Mouse (Mus musculus) hindbrain, embryonic 12.5 days (tissue): ENCODE results near the gene Pard6b. TPM values are rescaled to one million over a fixed set of nuclear protein-coding genes. Genes with fewer than 3 reads are reported as not detected.
"Not testable (repeated sequence)": the region's sequence is repeated elsewhere in the genome, so short reads cannot be mapped to it uniquely, and the experiment has no call there.

Source experiments
- ATAC-seq: fragments of 200-750 bp; cut with Nextera tagmentation; 2 replicates; pipeline ENCODE4 v1.8.0; 2017; ENCODE audit warnings: moderate TSS enrichment; ENCODE audit not compliant: low FRiP score
- H3K27ac ChIP-seq: fragments of 300-500 bp; sonication (generic); 2 replicates; pipeline ENCODE4 v1.5.1; 2016; ENCODE audit warnings: mild to moderate bottlenecking
- H3K27me3 ChIP-seq: fragments of 300-500 bp; sonication (generic); 2 replicates; pipeline ENCODE4 v1.6.1; 2016; ENCODE audit warnings: mild to moderate bottlenecking
- H3K36me3 ChIP-seq: fragments of 300-500 bp; sonication (generic); 2 replicates; pipeline ENCODE4 v1.6.1; 2016; ENCODE audit warnings: mild to moderate bottlenecking
- H3K4me1 ChIP-seq: fragments of 300-500 bp; sonication (generic); 2 replicates; pipeline ENCODE4 v1.6.1; 2016
- H3K4me2 ChIP-seq: fragments of 300-500 bp; sonication (generic); replicated peaks from 2 replicates; pipeline ENCODE4 v1.6.1; 2016; ENCODE audit warnings: mild to moderate bottlenecking
- H3K4me3 ChIP-seq: fragments of 300-500 bp; sonication (generic); 2 replicates; pipeline ENCODE4 v1.5.1; 2016; ENCODE audit warnings: mild to moderate bottlenecking
- H3K9ac ChIP-seq: fragments of 300-500 bp; sonication (generic); 2 replicates; pipeline ENCODE4 v1.6.1; 2016; ENCODE audit warnings: mild to moderate bottlenecking, moderate library complexity
- H3K9me3 ChIP-seq: fragments of 300-500 bp; sonication (generic); replicated peaks from 2 replicates; pipeline ENCODE4 v1.6.1; 2016; ENCODE audit warnings: mild to moderate bottlenecking
- whole genome bisulfite sequencing: fragments of 180-500 bp; shearing (Covaris S2); methylation state at CpG from one replicate; pipeline ENCODE4 v1.1.7; 2016; 5-methylcytosine and 5-hydroxymethylcytosine counted together
- polyA plus RNA-seq: library from polyadenylated mRNA; unstranded; fragments of >200 nt; fragmentation: Nextera tagmentation; extraction: Ambion mirVana; gene quantifications from 2 replicates; pipeline ENCODE4 v1.2.1, GENCODE M21; 2016

The Pard6b gene
- polyA plus RNA-seq, 1 experiment from 2014 or later = 9.6 TPM

DNA sequence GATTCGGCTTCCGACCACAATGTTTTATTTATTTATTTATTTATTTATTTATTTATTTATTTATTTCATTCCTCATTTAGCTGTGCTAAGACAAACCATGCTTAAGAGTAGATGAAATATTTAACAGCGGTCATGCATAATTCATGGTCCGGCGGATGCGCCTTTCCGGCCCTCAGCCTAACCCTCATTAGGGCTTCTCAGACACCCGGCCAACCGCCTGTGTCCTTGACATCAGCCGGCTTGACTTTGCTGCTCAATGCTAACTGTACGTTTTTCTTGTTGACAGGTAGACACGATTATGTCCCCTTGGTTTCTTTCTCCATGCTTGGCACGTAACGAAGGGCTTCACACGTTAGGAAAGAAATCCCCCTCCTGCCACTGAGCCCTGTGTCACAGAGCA lies 26.6 kb downstream of the Pard6b start:
- Histone ChIP-seq H3K4me2 (no peak overlapping the region), H3K9ac (no peak overlapping the region), H3K36me3 (no peaks in the 10 kb centered on the region), H3K27me3 (no peaks in the 10 kb centered on the region), H3K27ac (peak overlapping the region; percentile 77), H3K4me1 (peaks cover 11% of the 10 kb centered on the region), H3K4me3 (no peak overlapping the region), H3K9me3 (no peaks in the 10 kb centered on the region)
- WGBS = 68% methylated on average over 15 of the region's 15 CpGs
- ATAC-seq = peak; percentile 58; the same call in 1 of the 2 replicates

GRCm38 (mm10) chr2:168107901-168108300 lies 27.1 kb downstream of the Pard6b start:
- WGBS = 91% methylated on average over 6 of the region's 6 CpGs
- H3K9me3 ChIP-seq, H3K27me3 ChIP-seq, H3K36me3 ChIP-seq, H3K4me3 ChIP-seq, H3K9ac ChIP-seq, ATAC-seq, H3K4me2 ChIP-seq: not testable (repeated sequence)
- Histone ChIP-seq H3K27ac (peak overlapping the region; percentile 40; the same call in 1 of the 2 replicates), H3K4me1 (peaks cover 11% of the 10 kb centered on the region)

DNA sequence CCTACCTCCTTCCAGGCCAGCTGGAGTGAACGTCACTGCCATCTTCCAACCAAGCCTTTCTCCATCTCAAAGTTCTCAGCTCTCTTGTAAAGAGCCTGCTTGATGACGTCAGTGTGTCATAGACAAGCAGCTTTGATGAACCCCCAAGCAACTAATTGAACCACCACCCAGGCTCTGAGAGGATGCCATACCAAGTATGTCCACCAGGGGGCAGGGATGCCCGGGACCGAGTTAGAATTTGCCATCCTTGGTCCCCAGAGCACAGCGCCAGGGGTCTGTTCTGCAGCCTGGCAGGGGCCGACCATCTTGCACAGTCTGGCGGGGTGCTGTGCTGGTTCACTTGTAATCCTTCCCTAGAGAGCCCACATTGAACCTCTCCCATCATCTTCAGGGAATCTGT lies 31.1 kb downstream of the Pard6b start:
- H3K27me3 ChIP-seq = no peaks in the 10 kb centered on the region
- no peak overlapping the region for H3K9ac ChIP-seq
- H3K9me3 ChIP-seq = no peaks in the 10 kb centered on the region
- 11% methylated on average over 7 of the region's 7 CpGs for WGBS
- H3K4me1 ChIP-seq = peaks cover 26% of the 10 kb centered on the region
- no peak for ATAC-seq
- no peaks in the 10 kb centered on the region for H3K36me3 ChIP-seq
- H3K27ac ChIP-seq = no peak overlapping the region
- H3K4me3 ChIP-seq = no peak overlapping the region
- H3K4me2 ChIP-seq = no peak overlapping the region

- no peak overlapping the region for H3K27ac ChIP-seq
- no peak overlapping the region for H3K4me3 ChIP-seq
- 81% methylated on average over 9 of the region's 9 CpGs for WGBS
- H3K4me1 ChIP-seq = peaks cover 29% of the 10 kb centered on the region
- peaks cover 7% of the 10 kb centered on the region; the same call in 1 of the 2 replicates for H3K27me3 ChIP-seq
- H3K4me2 ChIP-seq = no peak overlapping the region
- H3K36me3 ChIP-seq = no peaks in the 10 kb centered on the region
- no peaks in the 10 kb centered on the region for H3K9me3 ChIP-seq
- H3K9ac ChIP-seq = no peak overlapping the region
- no peak for ATAC-seq
Measured at GRCm38 (mm10) chr2:168113263-168113662, 32.5 kb downstream of the Pard6b start.

GRCm38 (mm10) chr2:168113692-168114091 lies 32.9 kb downstream of the Pard6b start:
- 76% methylated on average over 5 of the region's 5 CpGs for WGBS
- Histone ChIP-seq H3K9me3 (no peaks in the 10 kb centered on the region), H3K9ac (no peak overlapping the region), H3K27me3 (peaks cover 7% of the 10 kb centered on the region; the same call in 1 of the 2 replicates), H3K4me1 (peaks cover 29% of the 10 kb centered on the region), H3K36me3 (no peaks in the 10 kb centered on the region), H3K27ac (no peak overlapping the region), H3K4me3 (no peak overlapping the region), H3K4me2 (no peak overlapping the region)
- ATAC-seq = no peak

DNA sequence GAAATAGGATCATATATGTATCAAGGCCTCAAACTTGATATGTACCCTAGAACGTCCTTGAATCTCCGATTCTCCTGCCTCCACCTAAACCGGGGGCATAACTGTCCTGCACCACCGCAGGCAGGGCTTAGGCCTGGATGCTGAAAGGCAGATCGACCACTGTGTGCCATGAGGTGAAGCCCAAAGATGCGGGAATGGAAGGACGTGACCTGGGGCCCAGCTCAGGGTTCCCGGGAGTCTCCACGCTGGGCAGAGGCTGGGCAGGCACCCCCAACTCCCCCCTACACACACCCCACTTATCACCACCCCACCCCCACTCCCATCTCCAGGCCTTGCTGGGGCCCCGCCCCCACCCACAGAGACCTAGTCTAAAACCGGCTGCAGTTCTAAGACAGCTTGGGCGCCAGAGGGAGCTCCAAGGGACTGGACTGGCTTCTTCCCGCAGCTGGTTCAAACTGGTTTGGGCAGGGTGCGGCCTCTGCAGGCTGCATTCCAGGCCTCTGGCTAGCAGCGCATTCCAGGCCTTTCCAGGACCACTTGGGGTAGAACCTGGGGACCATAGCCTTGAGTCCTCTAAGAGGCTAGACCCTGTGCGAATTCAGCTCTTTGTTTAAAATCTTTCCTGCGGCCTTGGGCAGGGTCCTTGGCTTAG lies 34.0 kb downstream of the Pard6b start:
- H3K4me3 ChIP-seq = no peak overlapping the region
- no peaks in the 10 kb centered on the region for H3K36me3 ChIP-seq
- no peak overlapping the region for H3K9ac ChIP-seq
- peaks cover 10% of the 10 kb centered on the region; the same call in 1 of the 2 replicates for H3K27me3 ChIP-seq
- WGBS = 18% methylated on average over 17 of the region's 17 CpGs
- H3K4me1 ChIP-seq = peaks cover 29% of the 10 kb centered on the region
- no peaks in the 10 kb centered on the region for H3K9me3 ChIP-seq
- no peak overlapping the region for H3K27ac ChIP-seq
- H3K4me2 ChIP-seq = no peak overlapping the region
- peak; percentile 66 for ATAC-seq

GRCm38 (mm10) chr2:168115826-168116225 lies 35.0 kb downstream of the Pard6b start:
- Histone ChIP-seq H3K27ac (no peak overlapping the region), H3K4me2 (no peak overlapping the region), H3K27me3 (peaks cover 10% of the 10 kb centered on the region; the same call in 1 of the 2 replicates), H3K4me3 (no peak overlapping the region), H3K9me3 (no peaks in the 10 kb centered on the region), H3K36me3 (no peaks in the 10 kb centered on the region), H3K4me1 (peaks cover 29% of the 10 kb centered on the region), H3K9ac (peak overlapping the region; percentile 13; the same call in 1 of the 2 replicates)
- 79% methylated on average over 3 of the region's 3 CpGs for WGBS
- ATAC-seq = no peak

DNA sequence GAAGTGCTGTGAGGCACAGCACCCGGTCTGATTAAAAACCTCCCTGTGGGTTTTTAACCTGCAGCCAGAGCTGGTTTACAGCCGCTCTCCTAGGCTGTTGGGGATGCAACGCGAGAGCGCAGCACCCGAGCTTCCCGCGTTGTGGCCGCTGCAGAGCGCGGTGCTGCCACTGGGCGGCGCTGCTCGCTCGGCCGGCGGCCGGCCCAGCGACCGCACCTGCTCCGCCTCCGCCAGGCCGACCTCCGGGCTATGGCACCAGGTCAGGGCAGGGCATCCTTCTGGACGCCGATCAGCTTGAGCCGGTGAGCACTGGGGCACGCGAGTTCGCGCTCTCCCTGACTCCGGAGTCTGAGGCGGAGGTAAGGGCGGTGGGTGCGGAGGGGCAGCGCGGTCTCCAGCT lies 36.3 kb downstream of the Pard6b start:
- peak overlapping the region; percentile 50 for H3K9ac ChIP-seq
- peaks cover 29% of the 10 kb centered on the region for H3K4me1 ChIP-seq
- H3K4me3 ChIP-seq = peak overlapping the region; percentile 33
- under 1% methylated on average over 37 of the region's 37 CpGs for WGBS
- H3K36me3 ChIP-seq = no peaks in the 10 kb centered on the region
- peak overlapping the region; percentile 56 for H3K4me2 ChIP-seq
- no peak overlapping the region for H3K27ac ChIP-seq
- ATAC-seq = peak; percentile 42; the same call in 1 of the 2 replicates
- H3K9me3 ChIP-seq = no peaks in the 10 kb centered on the region
- H3K27me3 ChIP-seq = peaks cover 10% of the 10 kb centered on the region; the same call in 1 of the 2 replicates

DNA sequence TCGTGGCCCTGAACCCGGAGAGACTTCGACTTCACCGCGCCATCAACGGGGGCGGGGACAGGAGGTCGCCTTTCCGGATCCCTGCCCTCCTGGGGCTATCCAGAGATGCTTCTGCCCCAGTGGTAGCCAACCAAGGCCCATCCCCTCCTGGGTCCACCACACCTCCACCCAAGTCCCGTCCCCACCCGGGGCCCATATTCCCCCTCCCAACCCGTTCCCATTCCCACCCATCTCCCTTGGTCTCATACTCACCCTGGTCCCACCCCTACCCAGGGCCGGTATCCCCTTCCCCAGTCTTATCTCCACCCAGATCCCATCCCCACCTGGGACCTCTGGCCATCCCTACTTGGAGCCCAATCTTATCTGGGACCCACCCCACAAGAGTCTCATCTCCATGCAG lies 36.7 kb downstream of the Pard6b start:
- H3K4me2 ChIP-seq = peak overlapping the region; percentile 56
- H3K9me3 ChIP-seq = no peaks in the 10 kb centered on the region
- peak; percentile 41; the same call in 1 of the 2 replicates for ATAC-seq
- peak overlapping the region; percentile 50 for H3K9ac ChIP-seq
- H3K36me3 ChIP-seq = no peaks in the 10 kb centered on the region
- no peak overlapping the region for H3K27ac ChIP-seq
- H3K4me3 ChIP-seq = peak overlapping the region; percentile 33
- H3K4me1 ChIP-seq = peaks cover 29% of the 10 kb centered on the region
- peaks cover 10% of the 10 kb centered on the region; the same call in 1 of the 2 replicates for H3K27me3 ChIP-seq
- WGBS = 6% methylated on average over 13 of the region's 13 CpGs

GRCm38 (mm10) chr2:168117967-168118366 lies 37.2 kb downstream of the Pard6b start:
- H3K4me2 ChIP-seq = no peak overlapping the region
- H3K27ac ChIP-seq = no peak overlapping the region
- peak overlapping the region; percentile 33; the same call in 1 of the 2 replicates for H3K4me3 ChIP-seq
- H3K9ac ChIP-seq = no peak overlapping the region
- no peaks in the 10 kb centered on the region for H3K9me3 ChIP-seq
- 50% methylated on average over 15 of the region's 16 CpGs for WGBS
- peaks cover 29% of the 10 kb centered on the region for H3K4me1 ChIP-seq
- peaks cover 10% of the 10 kb centered on the region; the same call in 1 of the 2 replicates for H3K27me3 ChIP-seq
- ATAC-seq = no peak
- no peaks in the 10 kb centered on the region for H3K36me3 ChIP-seq

- 80% methylated on average over 3 of the region's 3 CpGs for WGBS
- Histone ChIP-seq H3K9ac (no peak overlapping the region), H3K4me1 (peaks cover 27% of the 10 kb centered on the region), H3K27me3 (peaks cover 10% of the 10 kb centered on the region; the same call in 1 of the 2 replicates), H3K4me3 (no peak overlapping the region), H3K36me3 (no peaks in the 10 kb centered on the region), H3K4me2 (no peak overlapping the region), H3K27ac (no peak overlapping the region), H3K9me3 (no peaks in the 10 kb centered on the region)
- no peak for ATAC-seq
Measured at GRCm38 (mm10) chr2:168118456-168118855, 37.7 kb downstream of the Pard6b start.

DNA sequence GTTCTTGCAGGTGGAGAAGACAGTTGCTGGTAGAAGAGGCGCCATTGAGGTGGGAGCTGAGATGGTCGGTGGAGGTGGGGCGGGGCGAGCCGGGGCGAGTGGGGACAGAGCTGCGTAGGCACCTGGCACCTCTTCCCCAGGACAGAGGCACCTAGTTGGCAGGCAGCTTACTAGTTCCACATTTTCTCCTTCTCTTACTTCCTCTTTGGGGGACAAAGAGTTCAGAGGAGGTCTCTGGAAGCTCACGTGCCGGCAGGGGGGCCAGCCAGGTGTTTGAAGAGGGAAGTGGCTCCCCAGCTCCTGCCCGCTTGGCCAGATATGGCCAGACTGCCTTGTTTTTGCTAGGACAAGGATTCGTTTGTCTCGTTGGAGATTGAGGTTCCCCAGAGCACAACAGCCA lies 38.3 kb downstream of the Pard6b start:
- H3K27me3 ChIP-seq = peaks cover 12% of the 10 kb centered on the region
- H3K9ac ChIP-seq = no peak overlapping the region
- no peak overlapping the region for H3K4me3 ChIP-seq
- ATAC-seq = no peak
- 84% methylated on average over 12 of the region's 12 CpGs for WGBS
- H3K4me1 ChIP-seq = peaks cover 27% of the 10 kb centered on the region
- H3K36me3 ChIP-seq = no peaks in the 10 kb centered on the region
- H3K27ac ChIP-seq = no peak overlapping the region
- H3K4me2 ChIP-seq = no peak overlapping the region
- no peaks in the 10 kb centered on the region for H3K9me3 ChIP-seq

DNA sequence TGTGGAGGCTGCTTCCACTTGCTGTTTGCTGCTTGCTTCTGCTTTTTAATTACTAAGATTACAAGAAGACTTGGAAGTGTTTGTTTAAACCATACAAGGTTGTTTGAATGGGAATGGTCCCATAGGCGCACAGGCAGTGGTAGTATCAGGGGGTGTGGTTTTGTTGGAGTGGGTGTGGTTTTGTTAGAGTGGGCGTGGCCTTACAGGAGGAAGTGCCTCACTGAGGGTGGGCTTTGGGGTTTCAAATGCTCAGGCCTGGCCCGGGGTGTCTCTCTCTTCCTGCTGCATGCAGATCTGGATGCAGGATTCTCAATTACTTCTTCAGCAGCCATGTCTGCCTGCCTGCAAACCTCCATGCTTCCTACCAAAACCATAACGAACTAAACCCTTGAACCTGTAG lies 40.1 kb downstream of the Pard6b start:
- WGBS = 86% methylated on average over 4 of the region's 4 CpGs
- H3K4me1 ChIP-seq = peaks cover 27% of the 10 kb centered on the region
- no peaks in the 10 kb centered on the region for H3K36me3 ChIP-seq
- no peak overlapping the region for H3K4me3 ChIP-seq
- H3K9me3 ChIP-seq = no peaks in the 10 kb centered on the region
- peaks cover 12% of the 10 kb centered on the region for H3K27me3 ChIP-seq
- H3K27ac ChIP-seq = no peak overlapping the region
- no peak overlapping the region for H3K4me2 ChIP-seq
- no peak overlapping the region for H3K9ac ChIP-seq
- no peak for ATAC-seq
